Mouse (Mus musculus): ENCODE results near the gene Nrip3.

The Nrip3 gene

GRCm38 (mm10) chr7:109767575-109768350 lies 14.1 kb downstream of the Nrip3 start:
- in situ Hi-C loops (cut with MboI): no loop called here

GRCm38 (mm10) chr7:109764009-109764408 lies 17.8 kb downstream of the Nrip3 start:
- in situ Hi-C loops (cut with MboI): no loop called here

GRCm38 (mm10) chr7:109756291-109756690 lies 25.5 kb downstream of the Nrip3 start:
- in situ Hi-C loops (cut with MboI): no loop called here

- in situ Hi-C loops (cut with MboI): no loop called here
Measured at GRCm38 (mm10) chr7:109754034-109754433, 27.8 kb downstream of the Nrip3 start.

GRCm38 (mm10) chr7:109752008-109752925 lies 29.6 kb downstream of the Nrip3 start, which contains the start of gene Tmem9b:
Gene Tmem9b, minus strand, starts transcription at chr7:109752875.
- in situ Hi-C loops (cut with MboI): no loop called here

GRCm38 (mm10) chr7:109751427-109752007 lies 30.3 kb downstream of the Nrip3 start:
- in situ Hi-C loops (cut with MboI): no loop called here

- in situ Hi-C loops (cut with MboI): no loop called here
Measured at GRCm38 (mm10) chr7:109747747-109748146, 34.1 kb downstream of the Nrip3 start.

GRCm38 (mm10) chr7:109741703-109742102 lies 40.1 kb downstream of the Nrip3 start:
- in situ Hi-C loops (cut with MboI): no loop called here

- in situ Hi-C loops (cut with MboI): no loop called here
Measured at GRCm38 (mm10) chr7:109741060-109741459, 40.8 kb downstream of the Nrip3 start.

GRCm38 (mm10) chr7:109739822-109740370 lies 41.9 kb downstream of the Nrip3 start:
- in situ Hi-C loops (cut with MboI): no loop called here

- in situ Hi-C loops (cut with MboI): no loop called here
Measured at GRCm38 (mm10) chr7:109734806-109735205, 47.0 kb downstream of the Nrip3 start.

- in situ Hi-C loops (cut with MboI): no loop called here
Measured at GRCm38 (mm10) chr7:109731626-109732025, 50.2 kb downstream of the Nrip3 start, which contains the start of gene Ascl3. Gene Ascl3, minus strand, starts transcription at chr7:109731726.

- in situ Hi-C loops (cut with MboI): no loop called here
Measured at GRCm38 (mm10) chr7:109723697-109724096, 58.1 kb downstream of the Nrip3 start, which contains the start of gene BC051019. Gene BC051019, minus strand, starts transcription at chr7:109723850.

- in situ Hi-C loops (cut with MboI): no loop called here
Measured at GRCm38 (mm10) chr7:109723114-109723513, 58.7 kb downstream of the Nrip3 start.

- in situ Hi-C loops (cut with MboI): no loop called here
Measured at GRCm38 (mm10) chr7:109722618-109723017, 59.2 kb downstream of the Nrip3 start.

- in situ Hi-C loops (cut with MboI): no loop called here
Measured at GRCm38 (mm10) chr7:109719286-109719685, 62.5 kb downstream of the Nrip3 start.

GRCm38 (mm10) chr7:109713434-109713982 lies 68.3 kb downstream of the Nrip3 start:
- in situ Hi-C loops (cut with MboI): no loop called here

- in situ Hi-C loops (cut with MboI): no loop called here
Measured at GRCm38 (mm10) chr7:109712198-109712597, 69.6 kb downstream of the Nrip3 start.

GRCm38 (mm10) chr7:109710069-109710468 lies 71.8 kb downstream of the Nrip3 start:
- in situ Hi-C loops (cut with MboI): no loop called here

GRCm38 (mm10) chr7:109708961-109709382 lies 72.9 kb downstream of the Nrip3 start:
- in situ Hi-C loops (cut with MboI): no loop called here
